Comparison of ENCODE assay signal across 10 mouse cellular contexts in genomic region chr6:72510686-72511421, GRCm38 (mm10). TPM values are rescaled to one million over a fixed set of nuclear protein-coding genes. Genes with fewer than 3 reads are reported as not detected.
DNase-seq lines count a peak whose midpoint lies in the region; ATAC-seq lines count a peak whose summit lies in the region.
"Had no signal": no experiment of that assay in that cellular context is flagged by ENCODE, and none has a peak within 500 bp of the region (broad histone marks: within the 10 kb centered on the region; RNA-seq: fewer than 3 reads in every experiment).

No protein-coding gene starts in this region.

- no peaks in the 10 kb centered on the region for H3K9me3 ChIP-seq in forebrain, embryonic 12.5 days
- H3K9me3 ChIP-seq in forebrain, embryonic 16.5 days (ENCODE audit: control insufficient read depth, low read length), result no peaks in the 10 kb centered on the region
- no peaks in the 10 kb centered on the region for H3K9me3 ChIP-seq in forebrain, embryonic 15.5 days

- peaks cover 30% of the 10 kb centered on the region for H3K4me1 ChIP-seq in forebrain, embryonic 12.5 days
- peaks cover 24% of the 10 kb centered on the region for H3K4me1 ChIP-seq in forebrain, embryonic 16.5 days (replicated peaks; ENCODE audit: control insufficient read depth, insufficient read depth, low read length)
- H3K4me1 ChIP-seq in forebrain, embryonic 15.5 days, result peaks cover 28% of the 10 kb centered on the region

- H3K36me3 ChIP-seq in forebrain, embryonic 12.5 days (replicated peaks), result no peaks in the 10 kb centered on the region
- no peaks in the 10 kb centered on the region for H3K36me3 ChIP-seq in forebrain, embryonic 16.5 days (ENCODE audit: control insufficient read depth, insufficient read depth)
- H3K36me3 ChIP-seq in forebrain, embryonic 15.5 days, result no peaks in the 10 kb centered on the region

- peak; percentile 49 for DNase-seq in 3T3-L1 (ENCODE audit: low read depth, low spot score)
- DNase-seq in heart, adult 8-10 months (ENCODE audit: low spot score), result peak; percentile 35
- peak; percentile 64 for DNase-seq in kidney, postnatal 10 days
- DNase-seq in cerebellum, adult 11 months, result no peak
- DNase-seq in yolk sac, embryonic 10.5 days (ENCODE audit: low spot score), result no peak
- DNase-seq: cerebellum, postnatal 25 days; layer of hippocampus, postnatal 36 days had no signal

- WGBS in forebrain, embryonic 12.5 days, result 84% methylated on average over 6 of the region's 6 CpGs
- WGBS in forebrain, embryonic 16.5 days, result 71% methylated on average over 6 of the region's 6 CpGs
- 71% methylated on average over 6 of the region's 6 CpGs for WGBS in forebrain, embryonic 15.5 days

- ATAC-seq in forebrain, embryonic 12.5 days (ENCODE audit: low FRiP score), result no peak
- ATAC-seq in forebrain, embryonic 16.5 days, result no peak
- ATAC-seq in forebrain, embryonic 15.5 days (replicated peaks), result no peak

- no peak overlapping the region for H3K4me2 ChIP-seq in forebrain, embryonic 12.5 days
- H3K4me2 ChIP-seq in forebrain, embryonic 16.5 days (ENCODE audit: low read length), result no peak overlapping the region
- no peak overlapping the region for H3K4me2 ChIP-seq in forebrain, embryonic 15.5 days (replicated peaks)

- H3K9ac ChIP-seq in forebrain, embryonic 12.5 days, result no peak overlapping the region
- H3K9ac ChIP-seq in forebrain, embryonic 16.5 days (replicated peaks; ENCODE audit: low read depth, low read length), result no peak overlapping the region
- H3K9ac ChIP-seq in forebrain, embryonic 15.5 days (replicated peaks), result no peak overlapping the region

- no peaks in the 10 kb centered on the region for H3K27me3 ChIP-seq in forebrain, embryonic 12.5 days
- H3K27me3 ChIP-seq in forebrain, embryonic 16.5 days (replicated peaks; ENCODE audit: control insufficient read depth, insufficient read depth, low read length), result no peaks in the 10 kb centered on the region
- H3K27me3 ChIP-seq in forebrain, embryonic 15.5 days, result no peaks in the 10 kb centered on the region

- H3K4me3 ChIP-seq in forebrain, embryonic 12.5 days (replicated peaks), result no peak overlapping the region
- no peak overlapping the region for H3K4me3 ChIP-seq in forebrain, embryonic 16.5 days (replicated peaks; ENCODE audit: low read length)
- no peak overlapping the region for H3K4me3 ChIP-seq in forebrain, embryonic 15.5 days

- 0 out of 2 replicates have a peak overlapping the region, but pooled peaks have one; percentile 31 for H3K27ac ChIP-seq in forebrain, embryonic 12.5 days
- no peak overlapping the region for H3K27ac ChIP-seq in forebrain, embryonic 16.5 days (ENCODE audit: low read length)
- no peak overlapping the region for H3K27ac ChIP-seq in forebrain, embryonic 15.5 days (replicated peaks)

RNA-seq across cellular contexts. Expression of gene Sh2d6, which starts 10.7 kb away (rescaled TPM):
- polyA plus RNA-seq in forebrain, embryonic 12.5 days (2016; fragmentation: Nextera tagmentation; extraction: Ambion mirVana), result 0.40 and 0.47 TPM in 2 replicates
- polyA plus RNA-seq in forebrain, embryonic 16.5 days (2015; fragmentation: Nextera tagmentation; extraction: Ambion mirVana), result 0.39 and 0.52 TPM in 2 replicates
- total RNA-seq in heart, adult 8-10 months (2022), result not detected
- polyA plus RNA-seq in forebrain, embryonic 15.5 days (2015; fragmentation: Nextera tagmentation; extraction: Ambion mirVana), result 0.37 and 0.55 TPM in 2 replicates

RNA-seq across cellular contexts. Expression of gene Capg, which starts 33.3 kb away (rescaled TPM):
- 4.1 and 5.4 TPM in 2 replicates for polyA plus RNA-seq in forebrain, embryonic 12.5 days (2016; fragmentation: Nextera tagmentation; extraction: Ambion mirVana)
- 4.9 and 5.4 TPM in 2 replicates for polyA plus RNA-seq in forebrain, embryonic 16.5 days (2015; fragmentation: Nextera tagmentation; extraction: Ambion mirVana)
- 10 to 100 TPM in 1 of 4 experiments, 1 to 10 TPM in 3; 7.5 to 11.8 (median 9.2) TPM for total RNA-seq in heart, adult 8-10 months (2022)
- polyA plus RNA-seq in forebrain, embryonic 15.5 days (2015; fragmentation: Nextera tagmentation; extraction: Ambion mirVana), result 3.5 and 4.8 TPM in 2 replicates

Comparison
In these comparisons a context has a peak if more than half of its experiments do, and no peak if none do; other contexts are left out.
1. DNase-seq: peak in 3T3-L1 (single experiment), heart, adult 8-10 months (single experiment) and kidney, postnatal 10 days (single experiment); none in cerebellum, adult 11 months (single experiment) and yolk sac, embryonic 10.5 days (single experiment).